Mouse (Mus musculus): ENCODE results near the gene Tyr. TPM values are rescaled to one million over a fixed set of nuclear protein-coding genes. Genes with fewer than 3 reads are reported as not detected.
"Not testable (repeated sequence)": the region's sequence is repeated elsewhere in the genome, so short reads cannot be mapped to it uniquely, and the experiment has no call there.

Gene Tyr
- total RNA-seq (2014; fragmentation: Nextera tagmentation): not detected in 2 replicates
- total RNA-seq (2017): not detected in 2 replicates

GRCm38 (mm10) chr7:87493412-87493811 is at the start of gene Tyr:
Gene Tyr, minus strand, starts transcription at chr7:87493512.
- ATAC-seq (replicated peaks; ENCODE audit: poor library complexity, severe bottlenecking): no peak

GRCm38 (mm10) chr7:87539031-87539430 is 45.7 kb upstream of the Tyr start:
- ATAC-seq (replicated peaks; ENCODE audit: poor library complexity, severe bottlenecking): no peak

- no peak for ATAC-seq (replicated peaks; ENCODE audit: poor library complexity, severe bottlenecking)
Measured at GRCm38 (mm10) chr7:87494124-87494682, 891 bp upstream of the Tyr start.

- ATAC-seq (replicated peaks; ENCODE audit: poor library complexity, severe bottlenecking): no peak
Measured at GRCm38 (mm10) chr7:87488024-87488423, 5.3 kb downstream of the Tyr start.

GRCm38 (mm10) chr7:87413271-87413670 is 80.0 kb downstream of the Tyr start:
- ATAC-seq (replicated peaks; ENCODE audit: poor library complexity, severe bottlenecking): no peak

- ATAC-seq (replicated peaks; ENCODE audit: poor library complexity, severe bottlenecking): not testable (repeated sequence)
Measured at GRCm38 (mm10) chr7:87411373-87411772, 81.9 kb downstream of the Tyr start.

- no peak for ATAC-seq (replicated peaks; ENCODE audit: poor library complexity, severe bottlenecking)
Measured at GRCm38 (mm10) chr7:87397023-87397422, 96.3 kb downstream of the Tyr start.

GRCm38 (mm10) chr7:87374935-87375334 is 118.4 kb downstream of the Tyr start:
- ATAC-seq (replicated peaks; ENCODE audit: poor library complexity, severe bottlenecking): no peak

Other genes starting within 250 kb of the Tyr start
- gene Nox4, start 247.4 kb downstream of the Tyr start, total RNA-seq (2014; fragmentation: Nextera tagmentation): not detected in 2 replicates
- not detected in 2 replicates for gene Nox4, start 247.4 kb downstream of the Tyr start, total RNA-seq (2017)
- gene Grm5, start 90.7 kb upstream of the Tyr start, total RNA-seq (2014; fragmentation: Nextera tagmentation): not detected in 2 replicates
- gene Grm5, start 90.7 kb upstream of the Tyr start, total RNA-seq (2017): not detected in 2 replicates